Mouse (Mus musculus): ENCODE data around the gene Ttc21a.

GRCm38 (mm10) chr9:120013251-120013820 is 75.9 kb downstream of the Ttc21a start:
- TF ChIP-seq MAX (IDR thresholded peaks at IDR 0.05; ENCODE audit: low read length) (no peak), POLR2A (IDR thresholded peaks at IDR 0.05; ENCODE audit: control insufficient read depth in 1 of 2, insufficient read depth in 1 of 2, low read depth in 1 of 2, low read length in 2 of 2, poor library complexity in 1 of 2) (no peak), ZKSCAN1 (IDR thresholded peaks at IDR 0.05; ENCODE audit: low read depth, low read length) (no peak), CTCF (IDR thresholded peaks at IDR 0.05 in 2 of 3, conservative IDR thresholded peaks at IDR 0.05 in 1 of 3; ENCODE audit: control insufficient read depth in 1 of 3, insufficient read depth in 1 of 3, low read depth in 2 of 3, low read length in 3 of 3, poor library complexity in 1 of 3, severe bottlenecking in 1 of 3) (no peak), USF1 (IDR thresholded peaks at IDR 0.05; ENCODE audit: low read depth, low read length) (no peak), EP300 (IDR thresholded peaks at IDR 0.05; ENCODE audit: low read depth in 1 of 2, low read length in 2 of 2) (no peak), GATA1 (IDR thresholded peaks at IDR 0.05; ENCODE audit: low read depth, low read length) (no peak), UBTF (IDR thresholded peaks at IDR 0.05; ENCODE audit: borderline replicate concordance, insufficient read depth, low read depth, low read length) (no peak), NRF1 (IDR thresholded peaks at IDR 0.05; ENCODE audit: insufficient read depth, low read depth, low read length, poor library complexity, severe bottlenecking) (no peak), SIN3A (IDR thresholded peaks at IDR 0.05; ENCODE audit: low read length) (no peak), TBP (IDR thresholded peaks at IDR 0.05; ENCODE audit: low read depth, low read length) (no peak), JUND (IDR thresholded peaks at IDR 0.05; ENCODE audit: low read depth, low read length) (no peak), MEF2A (IDR thresholded peaks at IDR 0.05; ENCODE audit: extremely low read depth, insufficient replicate concordance, low read depth, low read length, poor library complexity, severe bottlenecking) (no peak), GABPA (IDR thresholded peaks at IDR 0.05; ENCODE audit: low read depth, low read length) (no peak)
